Comparison of ENCODE assay signal across 8 mouse cellular contexts in the genomic region with DNA sequence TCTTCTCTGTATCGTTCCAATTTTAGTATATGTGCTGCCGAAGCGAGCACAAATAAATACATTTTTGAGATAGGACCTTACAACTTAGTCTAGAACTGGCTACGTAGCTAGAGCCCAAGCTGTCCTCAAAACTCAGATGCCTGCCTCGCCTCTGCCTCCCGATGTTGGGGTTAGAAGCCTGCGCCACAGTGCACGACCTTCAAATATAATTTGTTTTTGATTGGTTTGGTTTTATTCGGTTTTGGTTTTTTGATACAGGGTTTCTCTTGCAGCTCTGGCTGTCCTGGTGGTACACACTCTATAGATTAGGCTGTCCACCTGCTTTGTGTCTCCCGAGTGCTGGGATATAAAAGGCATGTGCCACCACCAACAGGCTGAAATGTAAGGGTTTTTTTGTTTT. TPM values are rescaled to one million over a fixed set of nuclear protein-coding genes. Genes with fewer than 3 reads are reported as not detected.
DNase-seq lines count a peak whose midpoint lies in the region; ATAC-seq and TF ChIP-seq lines count a peak whose summit lies in the region.

No protein-coding gene starts in this region.

- in situ Hi-C loops in CH12.LX (cut with MboI; ENCODE audit: low pct_ligation_motif_present, low pct_unique_long_range_greater_than_20kb, low sequenced_read_pairs) = no loop called here

- no peaks in the 10 kb centered on the region for H3K9me3 ChIP-seq in CH12.LX (replicated peaks; ENCODE audit: low read length)
- H3K9me3 ChIP-seq in forebrain, embryonic 13.5 days (replicated peaks) = no peaks in the 10 kb centered on the region
- no peaks in the 10 kb centered on the region for H3K9me3 ChIP-seq in liver, embryonic 13.5 days (replicated peaks)

- H3K79me2 ChIP-seq in heart, adult 2 months (replicated peaks; ENCODE audit: control insufficient read depth, insufficient read depth, low read length) = peaks cover 8% of the 10 kb centered on the region; the same call in 1 of the 2 replicates
- peaks cover 38% of the 10 kb centered on the region for H3K79me2 ChIP-seq in CH12.LX (replicated peaks; ENCODE audit: control insufficient read depth, extremely low read depth, insufficient read depth, poor library complexity, severe bottlenecking)

- H3K27me3 ChIP-seq in heart, adult 2 months (ENCODE audit: control insufficient read depth, insufficient read depth, low read length) = no peaks in the 10 kb centered on the region
- no peaks in the 10 kb centered on the region for H3K27me3 ChIP-seq in CH12.LX (replicated peaks)
- no peaks in the 10 kb centered on the region for H3K27me3 ChIP-seq in forebrain, embryonic 13.5 days
- no peaks in the 10 kb centered on the region for H3K27me3 ChIP-seq in liver, embryonic 13.5 days

- dilution Hi-C loops in CH12.LX (cut with MboI; ENCODE audit: extremely low pct_ligation_motif_present, extremely low pct_unique_long_range_greater_than_20kb, low sequenced_read_pairs) = no loop called here

- H3K4me1 ChIP-seq in heart, adult 2 months (ENCODE audit: control insufficient read depth, insufficient read depth, low read length) = peaks cover 20% of the 10 kb centered on the region
- H3K4me1 ChIP-seq in CH12.LX (ENCODE audit: control insufficient read depth in 1 of 2, insufficient read depth in 2 of 2) = peaks cover 21 to 33% of the 10 kb centered on the region in 2 experiments
- H3K4me1 ChIP-seq in forebrain, embryonic 13.5 days = peaks cover 30% of the 10 kb centered on the region
- H3K4me1 ChIP-seq in liver, embryonic 13.5 days (replicated peaks) = peaks cover 57% of the 10 kb centered on the region

- 82% methylated on average over 10 of the region's 10 CpGs for WGBS in heart, adult 2 months
- 75% methylated on average over 10 of the region's 10 CpGs for WGBS in forebrain, embryonic 13.5 days
- 71% methylated on average over 10 of the region's 10 CpGs for WGBS in liver, embryonic 13.5 days (ENCODE audit: insufficient replicate concordance)

- H3K4me3 ChIP-seq in heart, adult 2 months = no peak overlapping the region
- H3K4me3 ChIP-seq in CH12.LX (replicated peaks in 1 of 3; ENCODE audit: low read depth in 2 of 3, low read length in 2 of 3, poor library complexity in 1 of 3) = peak overlapping the region in 2 of 3 experiments; percentile 12 to 87
- peak overlapping the region; percentile 70 for H3K4me3 ChIP-seq in forebrain, embryonic 13.5 days
- peak overlapping the region; percentile 78 for H3K4me3 ChIP-seq in liver, embryonic 13.5 days (replicated peaks)

- no peak overlapping the region for H3K9ac ChIP-seq in heart, adult 2 months (ENCODE audit: low read depth, low read length)
- H3K9ac ChIP-seq in CH12.LX (ENCODE audit: insufficient read depth, low read depth) = no peak overlapping the region
- H3K9ac ChIP-seq in forebrain, embryonic 13.5 days = peak overlapping the region; percentile 53; the same call in 1 of the 2 replicates
- peak overlapping the region; percentile 67 for H3K9ac ChIP-seq in liver, embryonic 13.5 days

- no peaks in the 10 kb centered on the region; the same call in 1 of the 2 replicates for H3K36me3 ChIP-seq in heart, adult 2 months (ENCODE audit: control insufficient read depth, insufficient read depth, low read length)
- peaks cover 4 to 29% of the 10 kb centered on the region in 2 experiments for H3K36me3 ChIP-seq in CH12.LX (replicated peaks in 1 of 2; ENCODE audit: control insufficient read depth in 1 of 2, insufficient read depth in 1 of 2, low read length in 1 of 2)
- peaks cover 16% of the 10 kb centered on the region for H3K36me3 ChIP-seq in forebrain, embryonic 13.5 days (ENCODE audit: poor library complexity, severe bottlenecking)
- peaks cover 26% of the 10 kb centered on the region for H3K36me3 ChIP-seq in liver, embryonic 13.5 days

- TF ChIP-seq POLR2A in heart, adult 2 months (IDR thresholded peaks at IDR 0.05; ENCODE audit: insufficient read depth, low read depth, low read length) = no peak
- TF ChIP-seq POLR2A in CH12.LX (IDR thresholded peaks at IDR 0.05; ENCODE audit: low read depth, low read length) = no peak

- no peak for DNase-seq in heart, adult 2 months
- DNase-seq in heart, postnatal 25 days (ENCODE audit: low spot score) = no peak
- no peak for DNase-seq in CH12.LX (ENCODE audit: extremely low read depth)
- no peak for DNase-seq in liver, embryonic 13.5 days
- DNase-seq in frontal cortex, adult 2 months (ENCODE audit: extremely low spot score in 1 of 2, low spot score in 1 of 2) = no peak
- no peak for DNase-seq in adrenal gland, postnatal 25 days

- intact Hi-C loops in heart, adult 2 months (cut with DNase I) = no loop called here
- intact Hi-C loops in heart, postnatal 25 days (cut with DNase I) = no loop called here

- H3K4me2 ChIP-seq in CH12.LX (ENCODE audit: insufficient read depth, low read depth, poor library complexity, severe bottlenecking) = 0 out of 2 replicates have a peak overlapping the region, but pooled peaks have one; percentile 30
- peak overlapping the region; percentile 82 for H3K4me2 ChIP-seq in forebrain, embryonic 13.5 days
- H3K4me2 ChIP-seq in liver, embryonic 13.5 days = peak overlapping the region; percentile 65

- no peak for TF ChIP-seq EP300 in heart, adult 2 months (IDR thresholded peaks at IDR 0.05; ENCODE audit: insufficient read depth, low read depth, low read length)
- no peak for TF ChIP-seq EP300 in CH12.LX (IDR thresholded peaks at IDR 0.05; ENCODE audit: low read length)

- peak overlapping the region; percentile 99 for H3K27ac ChIP-seq in heart, adult 2 months
- no peak overlapping the region for H3K27ac ChIP-seq in CH12.LX (ENCODE audit: insufficient read depth, low read depth)
- H3K27ac ChIP-seq in forebrain, embryonic 13.5 days = 0 out of 2 replicates have a peak overlapping the region, but pooled peaks have one; percentile 76
- peak overlapping the region; percentile 66 for H3K27ac ChIP-seq in liver, embryonic 13.5 days

- TF ChIP-seq RAD21 in CH12.LX (IDR thresholded peaks at IDR 0.05; ENCODE audit: low read depth, low read length) = no peak

- TF ChIP-seq CTCF in heart, adult 2 months (IDR thresholded peaks at IDR 0.05) = no peak
- TF ChIP-seq CTCF in CH12.LX (conservative IDR thresholded peaks at IDR 0.05 in 1 of 2, IDR thresholded peaks at IDR 0.05 in 1 of 2; ENCODE audit: low read depth in 2 of 2, low read length in 2 of 2) = no peak

- ATAC-seq in forebrain, embryonic 13.5 days = no peak; the same call in 1 of the 2 replicates
- ATAC-seq in liver, embryonic 13.5 days (ENCODE audit: low read depth) = no peak
- no peak for ATAC-seq in granulocyte monocyte progenitor cell, adult 5-6 weeks (replicated peaks; ENCODE audit: poor library complexity, severe bottlenecking)

RNA-seq across cellular contexts. Expression of gene Bsg, which starts 0.8 kb away (rescaled TPM):
- 1,000 to 10,000 TPM; 1,364 to 1,491 TPM for total RNA-seq in heart, adult 2 months (2021)
- 1,570 and 1,684 TPM in 2 replicates for polyA plus RNA-seq in heart, adult 2 months (2012; rRNA removed)
- 1,000 to 10,000 TPM; 1,236 to 1,242 TPM for total RNA-seq in heart, postnatal 25 days (2021)
- 312 and 421 TPM in 2 replicates for total RNA-seq in CH12.LX (2012; rRNA removed)
- total RNA-seq in CH12.LX (2014; rRNA removed) = 617 and 710 TPM in 2 replicates
- 358 and 360 TPM in 2 replicates for polyA plus RNA-seq in CH12.LX (2012; ENCODE audit: insufficient read length, low read depth)
- 489 and 502 TPM in 2 replicates for polyA plus RNA-seq in forebrain, embryonic 13.5 days (2015; fragmentation: Nextera tagmentation; extraction: Ambion mirVana)
- polyA plus RNA-seq in liver, embryonic 13.5 days (2015; fragmentation: Nextera tagmentation; extraction: Ambion mirVana) = 903 and 946 TPM in 2 replicates
- total RNA-seq in granulocyte monocyte progenitor cell, adult 5-6 weeks (2014; fragmentation: Nextera tagmentation) = 253 and 319 TPM in 2 replicates
- 278 and 345 TPM in 2 replicates for total RNA-seq in granulocyte monocyte progenitor cell, adult 5-6 weeks (2017)
- polyA plus RNA-seq in frontal cortex, adult 2 months (2012; rRNA removed) = 1,126 and 1,227 TPM in 2 replicates
- total RNA-seq in adrenal gland, postnatal 25 days (2021) = 522 and 531 TPM in 2 replicates

RNA-seq across cellular contexts. Expression of gene Hcn2, which starts 12.9 kb away (rescaled TPM):
- 10 to 100 TPM; 17.0 to 17.5 TPM for total RNA-seq in heart, adult 2 months (2021)
- 23.8 and 33.5 TPM in 2 replicates for polyA plus RNA-seq in heart, adult 2 months (2012; rRNA removed)
- 10 to 100 TPM; 26.0 to 28.5 TPM for total RNA-seq in heart, postnatal 25 days (2021)
- 1.8 and 2.2 TPM in 2 replicates for total RNA-seq in CH12.LX (2012; rRNA removed)
- total RNA-seq in CH12.LX (2014; rRNA removed) = 0.21 and 0.23 TPM in 2 replicates
- polyA plus RNA-seq in CH12.LX (2012; ENCODE audit: insufficient read length, low read depth) = 0.23 and 0.44 TPM in 2 replicates
- 0.06 and 0.10 TPM in 2 replicates for polyA plus RNA-seq in forebrain, embryonic 13.5 days (2015; fragmentation: Nextera tagmentation; extraction: Ambion mirVana)
- polyA plus RNA-seq in liver, embryonic 13.5 days (2015; fragmentation: Nextera tagmentation; extraction: Ambion mirVana) = not detected in 2 replicates
- total RNA-seq in granulocyte monocyte progenitor cell, adult 5-6 weeks (2014; fragmentation: Nextera tagmentation) = 0.28 TPM in 1 of 2 replicates, not detected in the other
- 0.39 TPM in 1 of 2 replicates, not detected in the other for total RNA-seq in granulocyte monocyte progenitor cell, adult 5-6 weeks (2017)
- 119 and 124 TPM in 2 replicates for polyA plus RNA-seq in frontal cortex, adult 2 months (2012; rRNA removed)
- total RNA-seq in adrenal gland, postnatal 25 days (2021) = 5.4 and 7.7 TPM in 2 replicates

RNA-seq across cellular contexts. Expression of gene Gzmm, which starts 14.7 kb away (rescaled TPM):
- total RNA-seq in heart, adult 2 months (2021) = 1 to 10 TPM; 6.4 to 6.5 TPM
- 7.4 and 9.2 TPM in 2 replicates for polyA plus RNA-seq in heart, adult 2 months (2012; rRNA removed)
- total RNA-seq in heart, postnatal 25 days (2021) = 1 to 10 TPM; 6.0 to 7.2 TPM
- 0.17 and 0.67 TPM in 2 replicates for total RNA-seq in CH12.LX (2012; rRNA removed)
- 0.45 and 0.59 TPM in 2 replicates for total RNA-seq in CH12.LX (2014; rRNA removed)
- polyA plus RNA-seq in CH12.LX (2012; ENCODE audit: insufficient read length, low read depth) = 0.30 and 0.73 TPM in 2 replicates
- polyA plus RNA-seq in forebrain, embryonic 13.5 days (2015; fragmentation: Nextera tagmentation; extraction: Ambion mirVana) = 1.3 and 1.4 TPM in 2 replicates
- polyA plus RNA-seq in liver, embryonic 13.5 days (2015; fragmentation: Nextera tagmentation; extraction: Ambion mirVana) = 0.22 and 0.32 TPM in 2 replicates
- total RNA-seq in granulocyte monocyte progenitor cell, adult 5-6 weeks (2014; fragmentation: Nextera tagmentation) = 2.2 TPM in 1 of 2 replicates, not detected in the other
- 0.34 TPM in 1 of 2 replicates, not detected in the other for total RNA-seq in granulocyte monocyte progenitor cell, adult 5-6 weeks (2017)
- polyA plus RNA-seq in frontal cortex, adult 2 months (2012; rRNA removed) = 1.8 and 2.1 TPM in 2 replicates
- 1.2 and 1.6 TPM in 2 replicates for total RNA-seq in adrenal gland, postnatal 25 days (2021)

RNA-seq across cellular contexts. Expression of gene Cdc34, which starts 21.5 kb away (rescaled TPM):
- total RNA-seq in heart, adult 2 months (2021) = 100 to 1,000 TPM; 196 to 216 TPM
- 352 and 397 TPM in 2 replicates for polyA plus RNA-seq in heart, adult 2 months (2012; rRNA removed)
- total RNA-seq in heart, postnatal 25 days (2021) = 100 to 1,000 TPM; 183 to 190 TPM
- 335 and 348 TPM in 2 replicates for total RNA-seq in CH12.LX (2012; rRNA removed)
- 323 and 331 TPM in 2 replicates for total RNA-seq in CH12.LX (2014; rRNA removed)
- polyA plus RNA-seq in CH12.LX (2012; ENCODE audit: insufficient read length, low read depth) = 314 and 354 TPM in 2 replicates
- 101 and 109 TPM in 2 replicates for polyA plus RNA-seq in forebrain, embryonic 13.5 days (2015; fragmentation: Nextera tagmentation; extraction: Ambion mirVana)
- polyA plus RNA-seq in liver, embryonic 13.5 days (2015; fragmentation: Nextera tagmentation; extraction: Ambion mirVana) = 164 and 166 TPM in 2 replicates
- total RNA-seq in granulocyte monocyte progenitor cell, adult 5-6 weeks (2014; fragmentation: Nextera tagmentation) = 110 and 115 TPM in 2 replicates
- total RNA-seq in granulocyte monocyte progenitor cell, adult 5-6 weeks (2017) = 98.7 and 142 TPM in 2 replicates
- polyA plus RNA-seq in frontal cortex, adult 2 months (2012; rRNA removed) = 96.3 and 111 TPM in 2 replicates
- 78.6 and 89.8 TPM in 2 replicates for total RNA-seq in adrenal gland, postnatal 25 days (2021)

RNA-seq across cellular contexts. Expression of gene Tpgs1, which starts 34.4 kb away (rescaled TPM):
- total RNA-seq in heart, adult 2 months (2021) = 10 to 100 TPM; 16.5 to 18.8 TPM
- polyA plus RNA-seq in heart, adult 2 months (2012; rRNA removed) = 18.0 and 28.1 TPM in 2 replicates
- 10 to 100 TPM; 18.3 to 19.4 TPM for total RNA-seq in heart, postnatal 25 days (2021)
- total RNA-seq in CH12.LX (2012; rRNA removed) (33.7 and 58.9 TPM in 2 replicates), CH12.LX (2014; rRNA removed) (34.4 and 42.8 TPM in 2 replicates)
- 42.0 and 44.5 TPM in 2 replicates for polyA plus RNA-seq in CH12.LX (2012; ENCODE audit: insufficient read length, low read depth)
- 67.8 and 73.0 TPM in 2 replicates for polyA plus RNA-seq in forebrain, embryonic 13.5 days (2015; fragmentation: Nextera tagmentation; extraction: Ambion mirVana)
- polyA plus RNA-seq in liver, embryonic 13.5 days (2015; fragmentation: Nextera tagmentation; extraction: Ambion mirVana) = 25.3 and 27.5 TPM in 2 replicates
- total RNA-seq in granulocyte monocyte progenitor cell, adult 5-6 weeks (2014; fragmentation: Nextera tagmentation) = 7.4 and 9.7 TPM in 2 replicates
- total RNA-seq in granulocyte monocyte progenitor cell, adult 5-6 weeks (2017) = 8.1 and 14.6 TPM in 2 replicates
- polyA plus RNA-seq in frontal cortex, adult 2 months (2012; rRNA removed) = 89.4 and 92.3 TPM in 2 replicates
- 35.0 and 36.5 TPM in 2 replicates for total RNA-seq in adrenal gland, postnatal 25 days (2021)

Comparison
In these comparisons a context has a peak if more than half of its experiments do, and no peak if none do; other contexts are left out.
1. H3K9ac ChIP-seq: peak in forebrain, embryonic 13.5 days (single experiment) and liver, embryonic 13.5 days (single experiment); none in heart, adult 2 months (single experiment) and CH12.LX (single experiment).
2. H3K4me2 ChIP-seq: peak in every context shown above with its lines; median percentile 82 in forebrain, embryonic 13.5 days; 65 in liver, embryonic 13.5 days; 30 in CH12.LX.